Mouse (Mus musculus) neural tube, embryonic 12.5 days (tissue): ENCODE measurements around the gene Ffar1. TPM values are rescaled to one million over a fixed set of nuclear protein-coding genes. Genes with fewer than 3 reads are reported as not detected.
A peak's percentile ranks its signal among the peaks of the same experiment; 100 is the strongest.

ENCODE experiments used
- ATAC-seq: fragments of 200-750 bp; cut with Nextera tagmentation; 2 replicates; pipeline ENCODE4 v1.8.0; 2017; ENCODE audit warnings: low read depth, mild to moderate bottlenecking, moderate TSS enrichment, moderate library complexity; ENCODE audit not compliant: low FRiP score
- H3K27ac ChIP-seq: fragments of 300-500 bp; sonication (generic); 2 replicates; pipeline ENCODE4 v1.5.1; 2016
- H3K27me3 ChIP-seq: fragments of 300-500 bp; sonication (generic); replicated peaks from 2 replicates; pipeline ENCODE4 v1.6.1; 2016; ENCODE audit warnings: mild to moderate bottlenecking
- H3K36me3 ChIP-seq: fragments of 300-500 bp; sonication (generic); 2 replicates; pipeline ENCODE4 v1.6.1; 2016; ENCODE audit warnings: mild to moderate bottlenecking
- H3K4me1 ChIP-seq: fragments of 300-500 bp; sonication (generic); 2 replicates; pipeline ENCODE4 v1.6.1; 2016
- H3K4me2 ChIP-seq: fragments of 300-500 bp; sonication (generic); replicated peaks from 2 replicates; pipeline ENCODE4 v1.6.1; 2016; ENCODE audit warnings: mild to moderate bottlenecking
- H3K4me3 ChIP-seq: fragments of 300-500 bp; sonication (generic); 2 replicates; pipeline ENCODE4 v1.5.1; 2016
- H3K9ac ChIP-seq: fragments of 300-500 bp; sonication (generic); 2 replicates; pipeline ENCODE4 v1.6.1; 2016; ENCODE audit warnings: mild to moderate bottlenecking
- H3K9me3 ChIP-seq: fragments of 300-500 bp; sonication (generic); 2 replicates; pipeline ENCODE4 v1.6.1; 2016; ENCODE audit warnings: mild to moderate bottlenecking
- WGBS: fragments of 180-500 bp; shearing (Covaris S2); methylation state at CpG from one replicate; pipeline ENCODE4 v1.1.7; 2016; 5-methylcytosine and 5-hydroxymethylcytosine counted together
- polyA plus RNA-seq: library from polyadenylated mRNA; unstranded; fragments of >200 nt; fragmentation: Nextera tagmentation; extraction: Ambion mirVana; gene quantifications from 2 replicates; pipeline ENCODE4 v1.2.1, GENCODE M21; 2016

Gene Ffar1
- polyA plus RNA-seq, 1 experiment from 2014 or later, result not detected

GRCm38 (mm10) chr7:30884047-30884446 lies 22.7 kb upstream of the Ffar1 start:
- Histone ChIP-seq H3K4me1 (no peaks in the 10 kb centered on the region), H3K36me3 (no peaks in the 10 kb centered on the region), H3K27ac (no peak overlapping the region), H3K9me3 (no peaks in the 10 kb centered on the region), H3K4me2 (no peak overlapping the region), H3K9ac (no peak overlapping the region), H3K4me3 (no peak overlapping the region), H3K27me3 (no peaks in the 10 kb centered on the region)
- no peak for ATAC-seq

- WGBS, result 84% methylated on average over 3 of the region's 3 CpGs
- ATAC-seq, result no peak
- no peaks in the 10 kb centered on the region for H3K27me3 ChIP-seq
Measured at GRCm38 (mm10) chr7:30881367-30881766, 20.0 kb upstream of the Ffar1 start.

GRCm38 (mm10) chr7:30880176-30880575 lies 18.8 kb upstream of the Ffar1 start, which contains the start of gene Cd22:
TSS of gene Cd22 (minus strand) at chr7:30880342.
- Histone ChIP-seq H3K27ac (no peak within 1 kb of the TSS), H3K4me1 (no peaks in the 10 kb centered on the region), H3K9me3 (no peaks in the 10 kb centered on the region), H3K36me3 (no peaks in the 10 kb centered on the region), H3K4me2 (no peak within 1 kb of the TSS), H3K27me3 (no peaks in the 10 kb centered on the region), H3K9ac (no peak within 1 kb of the TSS), H3K4me3 (no peak within 1 kb of the TSS)
- ATAC-seq, result no peak
- 73% methylated on average over 7 of the region's 7 CpGs for WGBS

More at GRCm38 (mm10) chr7:30881367-30881766, 20.0 kb upstream of the Ffar1 start:
- Histone ChIP-seq H3K27ac (no peak overlapping the region), H3K4me3 (no peak overlapping the region), H3K9me3 (no peaks in the 10 kb centered on the region), H3K36me3 (no peaks in the 10 kb centered on the region), H3K4me2 (no peak overlapping the region), H3K4me1 (no peaks in the 10 kb centered on the region), H3K9ac (no peak overlapping the region)

GRCm38 (mm10) chr7:30878950-30879349 lies 17.6 kb upstream of the Ffar1 start:
- Histone ChIP-seq H3K4me3 (no peak overlapping the region), H3K9me3 (no peaks in the 10 kb centered on the region), H3K9ac (no peak overlapping the region), H3K36me3 (no peaks in the 10 kb centered on the region), H3K27ac (no peak overlapping the region), H3K4me1 (no peaks in the 10 kb centered on the region), H3K27me3 (no peaks in the 10 kb centered on the region; the same call in 1 of the 2 replicates), H3K4me2 (no peak overlapping the region)
- 83% methylated on average over 6 of the region's 6 CpGs for WGBS
- ATAC-seq, result no peak

GRCm38 (mm10) chr7:30873083-30873482 lies 11.7 kb upstream of the Ffar1 start:
- Histone ChIP-seq H3K27ac (no peak overlapping the region), H3K4me3 (no peak overlapping the region), H3K36me3 (no peaks in the 10 kb centered on the region), H3K4me2 (peak overlapping the region; percentile 31; the same call in 1 of the 2 replicates), H3K4me1 (peaks cover 3% of the 10 kb centered on the region; the same call in 1 of the 2 replicates), H3K9me3 (no peaks in the 10 kb centered on the region), H3K9ac (no peak overlapping the region), H3K27me3 (no peaks in the 10 kb centered on the region; the same call in 1 of the 2 replicates)
- no peak for ATAC-seq
- 26% methylated on average over 15 of the region's 15 CpGs for WGBS

- no peak overlapping the region for H3K9ac ChIP-seq
- no peak for ATAC-seq
- H3K4me2 ChIP-seq, result no peak overlapping the region
- H3K9me3 ChIP-seq, result no peaks in the 10 kb centered on the region
- WGBS, result 79% methylated on average over 8 of the region's 8 CpGs
- no peaks in the 10 kb centered on the region for H3K4me1 ChIP-seq
- no peaks in the 10 kb centered on the region for H3K36me3 ChIP-seq
- H3K4me3 ChIP-seq, result no peak overlapping the region
- H3K27ac ChIP-seq, result no peak overlapping the region
- H3K27me3 ChIP-seq, result no peaks in the 10 kb centered on the region
Measured at GRCm38 (mm10) chr7:30863386-30863785, 2.0 kb upstream of the Ffar1 start.

GRCm38 (mm10) chr7:30859635-30860402 lies 1.5 kb downstream of the Ffar1 start:
- H3K4me1 ChIP-seq, result no peaks in the 10 kb centered on the region
- H3K27me3 ChIP-seq, result no peaks in the 10 kb centered on the region; the same call in 1 of the 2 replicates
- H3K27ac ChIP-seq, result no peak overlapping the region
- H3K9me3 ChIP-seq, result no peaks in the 10 kb centered on the region
- ATAC-seq, result peak; percentile 69
- peak overlapping the region; percentile 55 for H3K4me2 ChIP-seq
- H3K9ac ChIP-seq, result 0 out of 2 replicates have a peak overlapping the region, but pooled peaks have one; percentile 29
- H3K36me3 ChIP-seq, result no peaks in the 10 kb centered on the region
- peak overlapping the region; percentile 15; the same call in 1 of the 2 replicates for H3K4me3 ChIP-seq
- WGBS, result 11% methylated on average over 14 of the region's 16 CpGs

- Histone ChIP-seq H3K9ac (no peak overlapping the region), H3K4me2 (peak overlapping the region; percentile 55; the same call in 1 of the 2 replicates), H3K27ac (no peak overlapping the region), H3K36me3 (no peaks in the 10 kb centered on the region), H3K9me3 (no peaks in the 10 kb centered on the region), H3K4me1 (no peaks in the 10 kb centered on the region), H3K4me3 (no peak overlapping the region), H3K27me3 (no peaks in the 10 kb centered on the region; the same call in 1 of the 2 replicates)
- 0 out of 2 replicates have a peak, but pooled peaks have one; percentile 35 for ATAC-seq
Measured at GRCm38 (mm10) chr7:30859290-30859634, 2.1 kb downstream of the Ffar1 start.

GRCm38 (mm10) chr7:30857746-30858145 lies 3.6 kb downstream of the Ffar1 start:
- H3K27ac ChIP-seq, result no peak overlapping the region
- H3K9ac ChIP-seq, result no peak overlapping the region
- H3K4me1 ChIP-seq, result no peaks in the 10 kb centered on the region
- 80% methylated on average over 1 of the region's 1 CpGs for WGBS
- no peak overlapping the region for H3K4me2 ChIP-seq
- no peak overlapping the region for H3K4me3 ChIP-seq
- H3K36me3 ChIP-seq, result no peaks in the 10 kb centered on the region
- no peaks in the 10 kb centered on the region; the same call in 1 of the 2 replicates for H3K27me3 ChIP-seq
- ATAC-seq, result no peak
- no peaks in the 10 kb centered on the region for H3K9me3 ChIP-seq

GRCm38 (mm10) chr7:30856078-30856477 lies 5.3 kb downstream of the Ffar1 start, which contains the start of gene Ffar3:
TSS of gene Ffar3 (minus strand) at chr7:30856178.
- 83% methylated on average over 6 of the region's 6 CpGs for WGBS
- no peak for ATAC-seq
- H3K4me3 ChIP-seq, result no peak within 1 kb of the TSS
- no peak within 1 kb of the TSS for H3K4me2 ChIP-seq
- no peak within 1 kb of the TSS for H3K27ac ChIP-seq
- no peak within 1 kb of the TSS for H3K9ac ChIP-seq
- H3K27me3 ChIP-seq, result no peaks in the 10 kb centered on the region; the same call in 1 of the 2 replicates
- H3K4me1 ChIP-seq, result no peaks in the 10 kb centered on the region
- no peaks in the 10 kb centered on the region for H3K9me3 ChIP-seq
- H3K36me3 ChIP-seq, result no peaks in the 10 kb centered on the region

GRCm38 (mm10) chr7:30851421-30851820 lies 9.9 kb downstream of the Ffar1 start:
- ATAC-seq, result no peak
- no peaks in the 10 kb centered on the region for H3K9me3 ChIP-seq
- no peaks in the 10 kb centered on the region for H3K4me1 ChIP-seq
- no peaks in the 10 kb centered on the region for H3K36me3 ChIP-seq
- H3K27ac ChIP-seq, result no peak overlapping the region
- H3K9ac ChIP-seq, result no peak overlapping the region
- H3K27me3 ChIP-seq, result no peaks in the 10 kb centered on the region; the same call in 1 of the 2 replicates
- H3K4me2 ChIP-seq, result no peak overlapping the region
- WGBS, result 88% methylated on average over 1 of the region's 1 CpGs
- no peak overlapping the region for H3K4me3 ChIP-seq

- no peaks in the 10 kb centered on the region for H3K36me3 ChIP-seq
- H3K4me1 ChIP-seq, result peaks cover 20% of the 10 kb centered on the region
- H3K4me3 ChIP-seq, result no peak overlapping the region
- H3K9me3 ChIP-seq, result no peaks in the 10 kb centered on the region
- 74% methylated on average over 6 of the region's 6 CpGs for WGBS
- no peak overlapping the region for H3K27ac ChIP-seq
- no peak overlapping the region for H3K4me2 ChIP-seq
- H3K27me3 ChIP-seq, result no peaks in the 10 kb centered on the region
- no peak overlapping the region for H3K9ac ChIP-seq
- no peak for ATAC-seq
Measured at GRCm38 (mm10) chr7:30847934-30848333, 13.4 kb downstream of the Ffar1 start.

GRCm38 (mm10) chr7:30847386-30847785 lies 14.0 kb downstream of the Ffar1 start:
- WGBS, result 77% methylated on average over 5 of the region's 5 CpGs
- H3K4me3 ChIP-seq, result no peak overlapping the region
- no peak overlapping the region for H3K27ac ChIP-seq
- peaks cover 20% of the 10 kb centered on the region for H3K4me1 ChIP-seq
- no peak overlapping the region for H3K4me2 ChIP-seq
- H3K36me3 ChIP-seq, result no peaks in the 10 kb centered on the region
- no peaks in the 10 kb centered on the region for H3K27me3 ChIP-seq
- no peak overlapping the region for H3K9ac ChIP-seq
- H3K9me3 ChIP-seq, result no peaks in the 10 kb centered on the region
- no peak for ATAC-seq
